Mouse (Mus musculus) gastrocnemius, postnatal 36 days (tissue): ENCODE data around the gene Rbmxl1. TPM values are rescaled to one million over a fixed set of nuclear protein-coding genes. Genes with fewer than 3 reads are reported as not detected.
"Not testable (repeated sequence)": the region's sequence is repeated elsewhere in the genome, so short reads cannot be mapped to it uniquely, and the experiment has no call there.

Source experiments
- DNase-seq, 2 experiments: peaks; one replicate each; pipeline ENCODE4 v3.0.0; 2022
- intact Hi-C: fragments of 180-260 bp; cut with DNase I; formaldehyde crosslinking; loops from one replicate; pipeline ENCODE4 v1.15.1; 2025
- long read RNA-seq, 2 experiments: library from polyadenylated mRNA; stranded (forward); transcript quantifications; one replicate each; pipeline ENCODE4 v2.0.0; 2021
- total RNA-seq, 2 experiments: library from RNA; stranded (reverse); gene quantifications; 2 replicates each; pipeline ENCODE4 v1.2.3; 2021

The Rbmxl1 gene
- 10 to 100 TPM in 1 of 2 experiments, 1 to 10 TPM in 1; 9.3 to 11.5 TPM for total RNA-seq
- long read RNA-seq, experiment 1, transcript Rbmxl1-202 (2 exons, 1,622 nt) = major isoform, 7 of 11 reads
- long read RNA-seq, experiment 1, partial matches to known transcripts = 0 of 11 reads
- long read RNA-seq, experiment 1, other reads (novel, unspliced or antisense) = 2 of 11 reads
- long read RNA-seq, experiment 2, transcript Rbmxl1-202 (2 exons, 1,622 nt) = major isoform, 5 of 9 reads
- long read RNA-seq, experiment 2, partial matches to known transcripts = 0 of 9 reads
- long read RNA-seq, experiment 2, other reads (novel, unspliced or antisense) = 4 of 9 reads

DNA sequence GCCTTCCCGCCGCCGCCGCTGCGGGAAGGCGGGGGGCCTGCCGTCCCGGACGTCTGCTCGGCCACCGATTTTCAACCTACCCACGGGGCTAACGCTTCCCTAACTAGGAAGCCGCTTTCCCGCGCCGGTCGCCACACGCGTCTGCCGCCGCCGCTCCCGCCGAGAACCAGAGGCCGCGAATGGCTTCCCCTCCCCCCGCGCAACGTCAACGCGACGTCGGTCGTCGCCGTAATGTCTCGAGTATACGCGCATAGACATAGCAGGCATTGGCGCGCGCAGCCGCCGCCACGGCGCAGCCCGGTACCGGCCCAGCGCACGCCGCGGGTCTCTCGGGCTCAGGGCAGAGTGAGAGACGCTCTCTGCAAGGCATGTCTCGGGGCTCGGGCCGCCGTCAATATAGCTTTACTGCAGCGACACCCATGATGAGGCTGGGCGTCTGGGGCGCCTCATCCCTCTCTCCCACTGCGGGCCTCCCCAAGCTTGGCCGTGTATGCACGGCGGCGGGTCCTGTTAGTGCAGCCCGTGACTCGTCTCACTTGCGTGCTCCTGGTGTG is at the start of gene Rbmxl1:
Gene Rbmxl1 (minus strand): TSS at position 180 of the 554 bp plus-strand sequence.
- peak; percentile 85 to 86 for DNase-seq
- intact Hi-C loops = no loop called here

DNA sequence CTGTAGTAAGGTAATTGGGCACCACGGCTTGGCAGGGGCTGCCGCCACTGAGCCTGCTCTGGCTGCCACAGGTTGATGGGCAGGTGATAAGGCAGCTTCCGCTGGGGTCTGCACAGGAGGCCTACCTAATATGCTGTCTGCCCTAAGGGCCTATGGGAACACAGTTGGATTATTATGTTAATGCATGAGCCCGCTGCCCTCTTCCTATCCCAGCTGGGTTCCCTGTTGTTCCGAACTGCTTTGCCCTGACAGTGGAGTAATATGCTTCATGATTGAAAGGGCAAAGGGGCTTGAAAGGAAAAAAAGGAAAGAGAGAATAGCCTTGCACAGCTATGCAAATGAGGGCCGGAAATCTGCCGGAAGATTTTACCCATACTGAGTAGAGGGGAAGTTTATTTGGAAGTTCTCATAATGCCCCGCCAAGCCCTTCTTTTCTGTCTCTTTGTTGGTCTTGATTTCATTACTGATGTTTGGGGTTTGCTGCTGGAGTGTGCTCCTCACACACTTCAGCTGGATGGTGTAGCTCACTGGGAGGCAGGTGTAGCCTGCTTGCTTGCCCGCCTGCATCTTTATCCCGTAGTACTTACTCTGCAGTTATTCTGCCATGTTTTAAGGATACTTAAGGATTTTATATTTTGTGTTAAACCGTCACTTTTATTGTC is 48.2 kb upstream of the Rbmxl1 start:
- intact Hi-C loops = no loop called here
- DNase-seq = no peak

DNA sequence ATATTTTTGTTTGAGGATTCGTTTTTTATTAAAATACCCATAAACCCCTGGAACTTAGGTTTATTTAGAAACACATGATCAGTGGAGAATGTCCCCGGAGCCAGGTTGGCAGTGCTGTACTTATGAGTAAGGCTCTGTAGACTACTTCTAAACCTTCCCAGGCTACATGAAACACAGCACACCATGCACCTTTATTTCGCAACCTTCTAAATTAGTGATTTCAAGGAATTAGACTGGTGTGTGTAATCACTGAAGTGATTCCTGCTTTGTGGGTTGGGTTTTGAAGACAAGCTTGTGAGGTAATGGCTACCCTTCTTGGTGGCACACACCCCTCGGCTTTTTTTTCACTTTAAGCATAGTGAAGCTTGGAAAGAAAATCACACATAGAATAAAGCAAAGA is 47.1 kb upstream of the Rbmxl1 start:
- DNase-seq = no peak
- intact Hi-C loops = no loop called here

DNA sequence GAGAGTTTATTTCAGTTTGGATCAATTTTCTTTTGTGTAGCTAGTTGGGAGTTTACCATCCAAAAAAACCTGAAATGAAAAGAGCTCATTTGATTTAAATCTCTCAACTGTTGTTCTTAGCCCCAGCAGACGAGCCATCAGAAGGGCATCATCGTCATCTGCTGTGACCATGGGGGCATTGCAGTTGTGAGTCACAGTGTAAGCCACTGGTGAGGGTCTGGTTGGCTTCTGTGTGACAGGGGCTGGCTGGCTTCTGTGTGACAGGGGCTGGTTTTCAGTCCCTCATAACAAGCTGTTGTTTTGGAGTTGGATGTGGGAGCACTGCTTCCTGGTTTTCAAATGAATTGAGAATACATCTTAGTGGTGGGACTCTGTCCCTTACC is 42.0 kb upstream of the Rbmxl1 start:
- DNase-seq = no peak
- intact Hi-C loops = no loop called here

DNA sequence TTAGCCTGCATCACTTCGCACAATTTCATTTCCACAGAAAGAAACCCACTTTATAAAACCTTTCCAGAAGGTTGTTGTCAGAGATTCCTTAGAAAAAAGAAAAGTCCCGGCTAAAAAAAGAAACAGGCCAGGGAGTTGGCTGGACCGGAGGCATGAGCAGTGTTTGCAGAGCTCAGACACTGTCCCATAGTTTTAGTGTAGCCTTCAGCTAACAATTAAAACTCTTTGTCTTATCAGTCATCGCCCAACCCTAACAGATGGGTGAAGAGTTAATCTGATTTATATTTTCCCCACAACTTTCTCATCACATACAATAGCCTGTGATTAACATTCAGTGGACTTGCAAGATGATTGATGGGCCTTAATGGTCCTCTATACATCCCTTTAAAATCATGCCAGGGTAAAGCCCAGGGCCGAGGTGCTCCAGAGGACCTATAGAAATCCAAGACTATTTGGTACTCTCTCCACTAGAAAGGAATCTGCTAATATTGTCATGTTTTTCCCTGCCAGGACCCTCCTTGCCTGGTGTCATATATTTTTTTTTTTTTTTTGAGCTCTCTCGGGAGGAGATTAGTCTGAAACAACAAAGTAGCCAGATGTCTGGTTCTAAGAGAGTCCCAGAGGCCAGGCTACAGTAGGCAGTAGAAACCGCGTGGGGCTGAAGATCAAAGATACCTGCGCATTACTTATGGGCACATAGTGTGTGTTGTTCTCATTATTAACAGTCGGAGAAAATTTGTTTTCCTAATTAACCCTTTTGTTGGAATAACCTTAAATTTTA is 41.5 kb upstream of the Rbmxl1 start:
- intact Hi-C loops = no loop called here

DNA sequence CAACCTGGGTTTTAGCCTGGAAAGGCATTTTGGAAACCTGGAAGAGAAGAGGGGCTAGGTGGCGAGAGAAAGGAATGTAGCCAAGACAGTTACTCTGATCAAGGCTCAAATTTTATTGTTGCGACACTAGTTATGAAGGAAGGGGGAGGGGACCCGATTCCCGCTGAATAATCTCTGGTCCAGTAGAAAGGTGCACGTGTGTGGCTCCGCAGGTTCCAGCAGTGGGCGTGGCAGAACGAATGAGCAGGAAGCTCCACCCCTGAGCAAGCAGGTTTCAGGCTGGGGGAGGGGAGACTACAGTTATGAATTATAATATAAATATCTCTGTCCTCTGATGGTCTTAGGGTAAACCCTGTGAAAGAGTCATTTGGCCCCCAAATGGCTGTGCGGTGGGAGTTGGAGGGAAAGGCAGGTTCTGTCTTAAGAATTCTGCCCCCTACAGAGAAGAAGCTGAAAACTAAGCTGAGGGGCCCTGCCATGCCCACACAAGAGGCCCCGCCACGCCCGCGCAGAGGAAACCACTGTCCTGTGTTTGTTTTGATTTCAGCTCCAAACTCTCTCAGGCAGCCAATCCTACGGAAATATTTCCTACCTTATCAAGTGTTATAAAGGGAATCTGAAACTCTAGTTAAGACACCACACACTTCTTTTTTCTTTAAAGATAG is 36.6 kb upstream of the Rbmxl1 start:
- DNase-seq, intact Hi-C loops: not testable (repeated sequence)

More for the DNA sequence above, 41.5 kb upstream of the Rbmxl1 start:
- DNase-seq = no peak

DNA sequence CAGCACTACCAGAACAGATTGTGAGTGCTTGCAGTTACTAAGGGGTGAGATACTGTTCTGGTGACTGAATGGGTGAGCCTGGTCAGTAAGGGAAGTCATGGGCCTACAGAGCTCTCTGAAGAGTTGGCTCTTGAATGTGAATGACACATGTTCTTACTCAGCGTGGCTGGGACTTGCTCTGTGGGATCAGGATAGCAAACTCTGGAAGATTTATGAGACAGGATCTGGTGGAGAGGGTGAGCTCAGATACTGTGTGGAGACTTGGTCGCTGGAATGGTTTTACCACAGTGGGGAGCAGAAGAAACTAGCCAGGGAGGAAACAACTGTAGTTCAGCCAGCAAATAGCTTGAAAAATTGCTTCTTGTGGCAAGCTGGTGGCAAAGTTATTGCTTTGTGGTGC is 35.8 kb upstream of the Rbmxl1 start:
- DNase-seq = no peak
- intact Hi-C loops = no loop called here

DNA sequence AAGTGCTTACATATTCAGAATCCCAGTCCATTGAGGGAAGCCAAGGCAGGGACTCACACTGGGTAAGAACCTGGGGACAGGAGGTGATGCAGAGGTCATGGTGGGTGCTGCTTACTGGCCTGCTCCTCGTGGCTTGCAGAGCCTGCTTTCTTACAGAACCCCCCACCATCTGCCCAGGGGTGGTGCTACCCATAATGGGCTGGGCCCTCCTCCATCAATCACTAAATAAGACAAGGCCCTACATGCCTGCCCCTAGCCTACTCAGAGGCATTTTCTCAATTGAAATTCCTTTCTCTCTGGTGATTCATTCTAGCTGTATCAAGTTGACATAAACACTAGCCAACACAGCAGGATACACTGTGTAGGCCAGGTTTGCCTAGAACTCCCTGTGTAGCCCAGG is 34.9 kb upstream of the Rbmxl1 start:
- no peak for DNase-seq
- intact Hi-C loops = no loop called here

DNA sequence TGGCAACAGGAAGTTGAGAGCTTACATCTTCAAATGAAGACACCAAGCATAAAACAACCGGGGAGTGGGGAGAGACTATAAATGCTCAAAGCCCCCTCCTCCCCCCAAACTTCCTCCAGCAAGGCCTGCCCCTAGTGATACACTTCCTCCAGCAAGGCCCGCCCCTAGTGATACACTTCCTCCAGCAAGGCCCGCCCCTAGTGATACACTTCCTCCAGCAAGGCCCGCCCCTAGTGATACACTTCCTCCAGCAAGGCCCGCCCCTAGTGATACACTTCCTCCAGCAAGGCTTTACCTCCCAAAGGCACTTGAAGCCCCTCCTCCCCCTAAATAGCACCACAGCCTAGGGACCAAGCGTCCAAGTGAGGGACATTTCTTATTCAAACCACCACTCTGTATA is 34.0 kb upstream of the Rbmxl1 start:
- intact Hi-C loops, DNase-seq: not testable (repeated sequence)

DNA sequence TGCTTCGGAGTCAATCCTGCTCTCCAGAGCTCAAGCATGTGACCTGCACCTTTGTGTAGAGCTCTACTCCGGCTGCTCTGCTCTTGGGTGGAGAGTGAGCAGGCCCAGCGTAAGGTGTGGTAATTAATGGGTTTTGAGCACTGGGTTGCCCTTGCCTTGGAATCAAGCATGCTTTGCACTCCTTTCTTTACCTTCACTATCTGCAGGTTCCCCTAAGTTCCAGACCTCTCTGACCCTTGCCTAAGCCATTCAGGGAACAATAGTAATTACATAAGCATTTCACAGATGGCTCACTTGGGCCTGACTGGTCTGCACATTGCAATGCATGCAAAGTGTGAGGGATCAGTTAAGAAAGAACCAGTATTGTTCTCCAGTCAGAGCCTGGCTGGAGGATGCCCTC is 29.1 kb upstream of the Rbmxl1 start:
- DNase-seq = no peak
- intact Hi-C loops = no loop called here

DNA sequence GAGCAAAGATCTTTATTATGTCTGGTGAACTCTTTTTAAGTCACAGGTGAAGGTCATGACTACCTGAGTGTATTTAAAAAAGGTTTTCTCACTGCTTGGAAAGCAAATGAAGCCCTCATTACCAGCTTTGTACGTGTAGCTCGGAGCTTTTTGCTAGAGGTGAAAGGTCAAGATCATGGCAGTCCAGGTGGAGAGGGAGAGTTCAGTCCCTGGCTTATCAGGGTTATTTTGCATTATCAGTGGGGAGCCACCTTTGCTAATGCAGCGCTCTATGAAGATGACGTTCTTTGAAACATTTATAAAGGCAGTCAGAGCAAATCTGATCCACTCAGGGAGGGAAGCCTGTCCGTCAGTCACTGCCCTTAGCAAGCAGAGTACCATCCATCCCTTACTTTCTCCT is 28.0 kb upstream of the Rbmxl1 start:
- intact Hi-C loops = no loop called here
- no peak for DNase-seq

DNA sequence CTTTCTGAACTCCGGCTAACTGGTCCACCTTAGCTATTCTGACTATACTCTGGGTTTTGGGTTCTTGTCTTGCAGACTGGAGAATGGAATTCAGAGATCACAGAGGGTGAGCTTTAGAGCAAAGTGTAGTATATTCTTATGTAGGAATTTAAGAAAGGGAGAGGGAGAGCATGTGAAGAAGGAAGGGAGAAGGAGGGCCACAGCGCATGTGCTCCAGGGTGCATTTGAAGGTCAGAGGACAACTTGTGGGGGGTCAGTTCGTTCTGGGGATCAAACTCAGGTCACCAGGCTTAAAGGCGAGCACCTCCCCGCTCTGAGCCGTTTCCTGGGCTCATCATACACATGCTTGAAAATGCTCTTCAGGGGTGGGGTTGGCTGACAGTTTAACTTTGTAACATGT is 25.3 kb upstream of the Rbmxl1 start:
- intact Hi-C loops = no loop called here
- no peak for DNase-seq

DNA sequence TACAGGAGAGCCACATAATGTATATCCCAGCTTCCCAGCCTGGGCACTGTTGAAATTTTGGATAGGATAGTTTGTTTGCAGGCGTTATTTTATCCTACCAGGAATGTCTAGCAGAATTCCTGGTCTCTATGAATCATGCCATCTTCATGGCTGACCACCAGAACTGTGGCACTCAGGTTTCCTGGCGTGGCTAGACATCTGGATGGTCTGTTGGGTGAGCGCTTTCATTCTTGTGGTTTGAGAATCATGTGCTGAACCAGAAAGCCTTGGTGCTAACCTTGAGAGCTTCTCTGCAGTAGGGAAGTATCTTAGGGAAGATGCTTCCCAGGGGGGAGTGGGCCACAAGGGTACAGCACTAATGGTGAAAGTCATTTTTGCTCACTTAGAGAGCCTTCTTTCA is 6.4 kb upstream of the Rbmxl1 start:
- intact Hi-C loops = no loop called here
- no peak for DNase-seq

DNA sequence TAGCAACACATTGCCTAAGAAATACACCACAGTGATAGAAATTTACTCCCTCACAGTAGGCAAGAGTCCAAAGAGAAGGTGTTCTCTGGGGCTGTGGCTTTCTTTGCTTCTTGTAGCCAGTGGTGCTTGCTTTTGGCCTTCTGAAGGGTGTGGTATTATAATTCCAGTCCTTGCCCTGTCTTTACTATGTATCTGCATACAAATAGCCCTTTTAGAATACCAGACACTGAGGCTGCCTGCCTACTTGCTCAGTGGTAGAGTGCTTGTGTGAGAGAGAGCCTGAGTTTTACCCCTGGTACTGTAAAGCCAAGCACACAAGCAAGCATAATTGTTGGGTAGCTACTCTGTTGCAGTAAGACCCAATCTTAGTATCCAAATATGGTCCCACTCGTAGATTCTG is 6.0 kb upstream of the Rbmxl1 start:
- no peak for DNase-seq
- intact Hi-C loops = loop anchor here (5.0 kb wide), 1 partner anchor 128 kb away; no protein-coding TSS in a partner anchor

DNA sequence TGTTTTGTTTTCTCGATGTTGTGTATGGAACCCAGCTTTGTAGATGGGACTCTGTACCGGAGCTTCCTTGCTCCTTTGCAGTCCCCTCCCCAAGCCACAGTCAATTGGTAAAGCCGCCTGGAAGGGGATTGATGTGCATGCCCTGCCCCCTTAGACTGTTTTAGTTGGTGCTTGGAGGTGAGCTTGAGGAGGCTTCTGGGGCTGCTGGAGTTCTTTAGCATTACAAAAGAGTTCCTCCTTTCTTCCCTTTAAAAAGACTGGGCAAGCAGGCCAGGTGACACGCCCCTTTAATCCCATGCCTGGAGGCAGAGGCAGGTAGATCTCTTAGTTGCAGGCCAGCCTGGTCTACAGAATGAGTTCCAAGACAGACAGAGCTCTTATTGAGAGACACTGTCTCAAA is 4.4 kb upstream of the Rbmxl1 start:
- DNase-seq = no peak
- intact Hi-C loops = loop anchor here (5.0 kb wide), 1 partner anchor 129 kb away; no protein-coding TSS in a partner anchor

DNA sequence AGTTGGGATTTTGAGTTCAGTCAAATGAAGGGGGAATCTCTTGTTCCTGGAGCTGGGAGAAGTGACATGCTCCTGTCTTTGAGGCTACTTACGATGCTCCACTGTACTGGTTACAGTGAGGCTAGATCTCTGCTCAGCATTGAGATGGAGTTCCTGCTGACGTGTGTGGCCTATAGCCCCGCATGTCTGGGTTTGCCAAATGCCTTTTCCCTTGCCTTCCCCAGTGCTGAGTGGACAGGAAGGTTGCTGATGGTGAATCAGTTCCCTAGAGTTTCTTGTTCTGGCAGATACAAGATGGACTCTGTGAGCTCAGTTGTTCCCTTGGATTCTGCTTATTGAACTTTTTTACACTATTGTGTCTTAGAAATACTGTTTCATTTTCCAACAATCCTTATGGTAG is 2.2 kb upstream of the Rbmxl1 start:
- no peak for DNase-seq
- intact Hi-C loops = loop anchor here (5.0 kb wide), 1 partner anchor 131 kb away; no protein-coding TSS in a partner anchor

DNA sequence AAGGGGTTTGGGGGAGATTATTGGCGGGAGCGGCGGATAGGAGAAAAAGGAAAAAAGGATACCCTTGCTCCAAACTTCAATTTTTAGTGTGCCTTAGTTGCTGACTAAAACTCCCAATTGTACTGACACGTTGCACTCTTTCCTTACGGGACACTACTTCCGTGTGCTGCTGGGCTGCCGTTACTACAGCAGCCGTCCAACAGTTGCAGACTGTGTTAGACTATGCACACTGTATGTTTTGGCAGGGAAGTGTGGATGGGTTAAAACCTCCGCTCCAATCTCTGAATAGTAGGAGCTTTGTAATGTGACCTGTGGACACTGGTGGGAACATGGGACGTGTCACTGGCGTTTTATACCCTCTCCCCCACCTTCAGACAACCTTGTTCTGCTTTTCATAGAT is 1.4 kb upstream of the Rbmxl1 start:
- DNase-seq = no peak
- intact Hi-C loops = loop anchor here (5.0 kb wide), 1 partner anchor 132 kb away; no protein-coding TSS in a partner anchor

DNA sequence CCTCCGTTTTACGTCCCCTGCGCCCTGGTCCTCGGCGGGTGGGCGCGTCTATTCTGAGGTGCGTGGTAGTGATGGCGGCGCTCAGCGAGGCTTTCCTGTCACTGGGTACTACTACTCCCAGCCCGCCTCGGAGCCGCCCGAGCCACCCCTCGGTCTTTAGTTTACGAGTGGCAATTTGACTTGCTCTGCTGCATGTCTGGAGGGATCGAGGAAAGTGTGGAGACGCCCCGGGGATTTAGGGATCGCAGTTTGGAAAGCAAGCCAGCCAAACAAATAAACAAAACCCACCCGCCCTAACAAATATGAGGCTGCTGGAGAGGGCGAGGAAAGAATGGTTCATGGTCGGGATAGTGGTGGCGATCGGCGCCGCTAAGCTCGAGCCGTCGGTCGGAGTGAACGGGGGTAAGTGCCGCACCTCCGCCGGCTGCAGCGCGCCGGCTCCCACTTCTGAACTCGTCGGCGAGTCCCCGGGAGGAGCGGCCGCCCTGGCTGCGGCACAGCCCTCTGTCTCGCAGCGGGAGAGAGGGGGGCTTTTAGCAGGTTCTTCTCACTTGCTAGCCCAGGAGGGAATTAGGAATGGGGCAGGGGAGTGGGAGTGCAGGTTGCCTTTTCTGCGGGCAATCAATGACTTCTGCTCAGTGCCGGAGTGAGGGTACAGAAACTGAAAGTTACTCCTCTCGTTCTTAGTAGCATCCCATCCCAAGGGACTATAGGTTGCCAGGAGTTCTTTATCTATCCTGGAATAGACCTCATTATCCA is 754 bp upstream of the Rbmxl1 start, which contains the start of gene Slc10a7:
Gene Slc10a7 (plus strand): TSS at position 74 of the 759 bp plus-strand sequence.
- DNase-seq = peak in 1 of 2 experiments; percentile 77
- intact Hi-C loops = loop anchor here (5.0 kb wide), 1 partner anchor 133 kb away; no protein-coding TSS in a partner anchor

DNA sequence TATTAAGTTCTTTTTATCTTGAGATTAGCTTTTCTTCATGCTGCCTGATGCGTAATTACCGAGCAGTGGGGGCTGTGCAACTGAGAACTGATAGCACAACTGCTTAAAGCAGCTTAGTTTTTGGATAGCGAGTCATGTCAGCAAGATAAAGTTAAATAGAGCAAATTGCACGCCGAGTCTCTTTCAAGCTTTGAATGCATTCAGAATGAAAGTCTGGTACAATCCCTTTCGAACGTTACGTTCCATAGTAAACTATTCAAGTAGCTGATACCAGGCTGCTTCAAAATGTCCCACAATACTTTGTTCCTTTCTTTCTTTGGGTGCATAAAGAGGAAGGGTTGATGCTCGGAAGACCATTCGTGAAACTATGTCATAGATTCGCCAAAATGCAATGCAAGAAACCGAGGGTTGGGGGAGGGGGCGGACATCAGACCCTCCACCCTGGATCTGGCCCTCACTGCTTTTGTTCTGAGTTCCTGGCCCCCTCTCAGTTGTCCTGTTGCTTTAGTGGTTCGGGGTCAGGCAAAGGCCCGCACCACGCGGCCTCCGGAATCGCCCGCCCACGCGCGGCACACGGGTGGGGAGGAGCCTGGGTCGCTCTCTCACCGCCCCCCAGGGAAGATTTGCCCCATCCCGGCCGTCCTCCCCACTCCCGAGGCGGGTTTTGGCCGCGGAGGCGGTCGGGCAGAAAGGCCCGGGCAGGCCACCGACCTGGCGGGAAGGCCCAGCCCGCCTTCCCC is 549 bp downstream of the Rbmxl1 start:
- intact Hi-C loops = no loop called here
- peak in 1 of 2 experiments; percentile 21 for DNase-seq
